Mouse (Mus musculus) kidney, embryonic 16.5 days (tissue): ENCODE measurements around the gene Itga7. TPM values are rescaled to one million over a fixed set of nuclear protein-coding genes. Genes with fewer than 3 reads are reported as not detected.

ENCODE experiments used
- ATAC-seq: fragments of 200-750 bp; cut with Nextera tagmentation; 2 replicates; pipeline ENCODE4 v1.8.0; 2017; ENCODE audit warnings: moderate TSS enrichment; ENCODE audit not compliant: low FRiP score, low TSS enrichment
- H3K27ac ChIP-seq: fragments of 300-500 bp; sonication (generic); 2 replicates; pipeline ENCODE4 v1.5.1; 2014; ENCODE audit warnings: low read length
- H3K27me3 ChIP-seq: fragments of 300-500 bp; sonication (generic); 2 replicates; pipeline ENCODE4 v1.6.1; 2014; ENCODE audit warnings: low read length, control low read depth, mixed read lengths; ENCODE audit not compliant: insufficient read depth
- H3K36me3 ChIP-seq: fragments of 300-500 bp; sonication (generic); 2 replicates; pipeline ENCODE4 v1.6.1; 2014; ENCODE audit warnings: low read length, control low read depth, mixed read lengths; ENCODE audit not compliant: insufficient read depth
- H3K4me1 ChIP-seq: fragments of 300-500 bp; sonication (generic); 2 replicates; pipeline ENCODE4 v1.6.1; 2014; ENCODE audit warnings: low read length, control low read depth, mixed read lengths; ENCODE audit not compliant: insufficient read depth
- H3K4me2 ChIP-seq: fragments of 300-500 bp; sonication (generic); replicated peaks from 2 replicates; pipeline ENCODE4 v1.6.1; 2014; ENCODE audit warnings: low read depth, low read length
- H3K4me3 ChIP-seq: fragments of 300-500 bp; sonication (generic); 2 replicates; pipeline ENCODE4 v1.5.1; 2014; ENCODE audit warnings: mild to moderate bottlenecking, low read length
- H3K9ac ChIP-seq: fragments of 300-500 bp; sonication (generic); replicated peaks from 2 replicates; pipeline ENCODE4 v1.6.1; 2014; ENCODE audit warnings: low read length
- H3K9me3 ChIP-seq: fragments of 300-500 bp; sonication (generic); 2 replicates; pipeline ENCODE4 v1.6.1; 2016; ENCODE audit warnings: low read length, control low read depth
- WGBS: fragments of 180-500 bp; shearing (Covaris S2); extraction: QIAGEN DNeasy Blood & Tissue Kit; methylation state at CpG from one replicate; pipeline ENCODE4 v1.1.7; 2014; 5-methylcytosine and 5-hydroxymethylcytosine counted together
- polyA plus RNA-seq: library from polyadenylated mRNA; unstranded; fragments of >200 nt; fragmentation: Nextera tagmentation; extraction: Ambion mirVana; gene quantifications from 2 replicates; pipeline ENCODE4 v1.2.1, GENCODE M21; 2015

Gene Itga7
- polyA plus RNA-seq, 1 experiment from 2014 or later: 3.9 TPM

GRCm38 (mm10) chr10:128929638-128930378, 3.8 kb upstream of the Itga7 start:
- H3K4me1 ChIP-seq: peaks cover 10% of the 10 kb centered on the region
- H3K9me3 ChIP-seq: no peaks in the 10 kb centered on the region
- peaks cover 40% of the 10 kb centered on the region for H3K27me3 ChIP-seq
- H3K9ac ChIP-seq: no peak overlapping the region
- no peak overlapping the region for H3K27ac ChIP-seq
- no peaks in the 10 kb centered on the region for H3K36me3 ChIP-seq
- no peak overlapping the region for H3K4me2 ChIP-seq
- no peak overlapping the region for H3K4me3 ChIP-seq
- no peak for ATAC-seq
- 60% methylated on average over 7 of the region's 7 CpGs for WGBS

- no peak overlapping the region for H3K4me3 ChIP-seq
- no peak overlapping the region for H3K27ac ChIP-seq
- peaks cover 10% of the 10 kb centered on the region for H3K4me1 ChIP-seq
- H3K9ac ChIP-seq: no peak overlapping the region
- H3K27me3 ChIP-seq: peaks cover 53% of the 10 kb centered on the region
- WGBS: 36% methylated on average over 2 of the region's 2 CpGs
- no peak for ATAC-seq
- H3K4me2 ChIP-seq: no peak overlapping the region
- no peaks in the 10 kb centered on the region for H3K36me3 ChIP-seq
- H3K9me3 ChIP-seq: no peaks in the 10 kb centered on the region
Observed at GRCm38 (mm10) chr10:128931441-128931840, 2.2 kb upstream of the Itga7 start.

- no peaks in the 10 kb centered on the region for H3K36me3 ChIP-seq
- peak; percentile 27; the same call in 1 of the 2 replicates for ATAC-seq
- 2% methylated on average over 21 of the region's 21 CpGs for WGBS
- H3K4me2 ChIP-seq: peak overlapping the region; percentile 85
- no peak overlapping the region for H3K27ac ChIP-seq
- H3K9ac ChIP-seq: peak overlapping the region; percentile 35; the same call in 1 of the 2 replicates
- no peaks in the 10 kb centered on the region for H3K9me3 ChIP-seq
- peak overlapping the region; percentile 51 for H3K4me3 ChIP-seq
- peaks cover 50% of the 10 kb centered on the region for H3K27me3 ChIP-seq
- peaks cover 10% of the 10 kb centered on the region for H3K4me1 ChIP-seq
Observed at GRCm38 (mm10) chr10:128933976-128934721, 531 bp downstream of the Itga7 start.

GRCm38 (mm10) chr10:128934997-128935787, 1.6 kb downstream of the Itga7 start:
- H3K27ac ChIP-seq: no peak overlapping the region
- 58% methylated on average over 7 of the region's 7 CpGs for WGBS
- H3K4me3 ChIP-seq: no peak overlapping the region
- no peak overlapping the region for H3K4me2 ChIP-seq
- no peaks in the 10 kb centered on the region for H3K9me3 ChIP-seq
- no peak overlapping the region for H3K9ac ChIP-seq
- ATAC-seq: no peak
- no peaks in the 10 kb centered on the region for H3K36me3 ChIP-seq
- peaks cover 10% of the 10 kb centered on the region for H3K4me1 ChIP-seq
- peaks cover 48% of the 10 kb centered on the region for H3K27me3 ChIP-seq

- Histone ChIP-seq H3K27me3 (peaks cover 48% of the 10 kb centered on the region), H3K4me2 (no peak overlapping the region)
- no peak for ATAC-seq
Observed at GRCm38 (mm10) chr10:128935826-128936440, 2.3 kb downstream of the Itga7 start.

GRCm38 (mm10) chr10:128937756-128938390, 4.3 kb downstream of the Itga7 start:
- no peak for ATAC-seq
- H3K27ac ChIP-seq: no peak overlapping the region
- no peak overlapping the region for H3K4me3 ChIP-seq
- 55% methylated on average over 12 of the region's 12 CpGs for WGBS
- no peaks in the 10 kb centered on the region for H3K9me3 ChIP-seq
- no peak overlapping the region for H3K9ac ChIP-seq
- H3K36me3 ChIP-seq: no peaks in the 10 kb centered on the region
- peaks cover 10% of the 10 kb centered on the region for H3K4me1 ChIP-seq
- H3K27me3 ChIP-seq: peaks cover 33% of the 10 kb centered on the region
- no peak overlapping the region for H3K4me2 ChIP-seq

More at GRCm38 (mm10) chr10:128935826-128936440, 2.3 kb downstream of the Itga7 start:
- H3K27ac ChIP-seq: no peak overlapping the region
- H3K36me3 ChIP-seq: no peaks in the 10 kb centered on the region
- H3K9ac ChIP-seq: no peak overlapping the region
- no peaks in the 10 kb centered on the region for H3K9me3 ChIP-seq
- H3K4me1 ChIP-seq: peaks cover 10% of the 10 kb centered on the region
- whole genome bisulfite sequencing: 81% methylated on average over 8 of the region's 8 CpGs
- no peak overlapping the region for H3K4me3 ChIP-seq

- Histone ChIP-seq H3K4me1 (peaks cover 8% of the 10 kb centered on the region), H3K4me3 (no peak overlapping the region), H3K36me3 (no peaks in the 10 kb centered on the region), H3K27ac (no peak overlapping the region), H3K9me3 (no peaks in the 10 kb centered on the region), H3K9ac (no peak overlapping the region), H3K27me3 (peaks cover 27% of the 10 kb centered on the region), H3K4me2 (no peak overlapping the region)
- 79% methylated on average over 9 of the region's 9 CpGs for WGBS
- ATAC-seq: no peak
Observed at GRCm38 (mm10) chr10:128938457-128938856, 4.8 kb downstream of the Itga7 start.

- Histone ChIP-seq H3K27ac (no peak overlapping the region), H3K4me1 (peaks cover 4% of the 10 kb centered on the region), H3K9me3 (no peaks in the 10 kb centered on the region), H3K4me2 (no peak overlapping the region), H3K4me3 (no peak overlapping the region), H3K36me3 (no peaks in the 10 kb centered on the region), H3K9ac (no peak overlapping the region), H3K27me3 (peaks cover 22% of the 10 kb centered on the region)
- WGBS: 46% methylated on average over 5 of the region's 5 CpGs
- no peak for ATAC-seq
Observed at GRCm38 (mm10) chr10:128938974-128939373, 5.4 kb downstream of the Itga7 start.

- H3K36me3 ChIP-seq: no peaks in the 10 kb centered on the region
- H3K9ac ChIP-seq: no peak overlapping the region
- H3K27me3 ChIP-seq: peaks cover 6% of the 10 kb centered on the region; the same call in 1 of the 2 replicates
- no peaks in the 10 kb centered on the region for H3K4me1 ChIP-seq
- no peak overlapping the region for H3K4me3 ChIP-seq
- no peaks in the 10 kb centered on the region for H3K9me3 ChIP-seq
- WGBS: 80% methylated on average over 10 of the region's 10 CpGs
- ATAC-seq: no peak
- H3K27ac ChIP-seq: no peak overlapping the region
- H3K4me2 ChIP-seq: no peak overlapping the region
Observed at GRCm38 (mm10) chr10:128940475-128941061, 7.0 kb downstream of the Itga7 start.
